Mouse (Mus musculus) olfactory bulb, adult 2 months (tissue): ENCODE data around the gene Gm438.
"Not testable (repeated sequence)": the region's sequence is repeated elsewhere in the genome, so short reads cannot be mapped to it uniquely, and the experiment has no call there.

Experiments used
- CTCF ChIP-seq: fragments of 200-500 bp; IDR thresholded peaks from 2 replicates; pipeline ENCODE4 v1.5.1; 2012; ENCODE audit warnings: low read depth, mild to moderate bottlenecking, low read length, moderate library complexity; ENCODE audit not compliant: insufficient read depth
- POLR2A ChIP-seq: fragments of 200-500 bp; IDR thresholded peaks from 2 replicates; pipeline ENCODE4 v1.6.1; 2012; ENCODE audit warnings: mild to moderate bottlenecking, low read depth, low read length, moderate library complexity; ENCODE audit not compliant: insufficient read depth

GRCm38 (mm10) chr4:144807135-144807534 is 20.8 kb upstream of the Gm438 start:
- TF ChIP-seq CTCF, POLR2A: not testable (repeated sequence)
